Mouse (Mus musculus) kidney, embryonic 14.5 days (tissue): Measurements from ENCODE around the gene Zc3h10. TPM values are rescaled to one million over a fixed set of nuclear protein-coding genes. Genes with fewer than 3 reads are reported as not detected.

Experiments used
- ATAC-seq: fragments of 200-750 bp; cut with Nextera tagmentation; 2 replicates; pipeline ENCODE4 v1.8.0; 2017; ENCODE audit warnings: moderate number of reproducible peaks, mild to moderate bottlenecking, moderate TSS enrichment, moderate library complexity; ENCODE audit not compliant: low FRiP score, low TSS enrichment
- H3K27ac ChIP-seq: fragments of 300-500 bp; sonication (generic); 2 replicates; pipeline ENCODE4 v1.5.1; 2014; ENCODE audit warnings: low read depth, mild to moderate bottlenecking, low read length, moderate library complexity, mixed read lengths
- H3K27me3 ChIP-seq: fragments of 300-500 bp; sonication (generic); 2 replicates; pipeline ENCODE4 v1.6.1; 2014; ENCODE audit warnings: mild to moderate bottlenecking, low read length; ENCODE audit not compliant: control insufficient read depth, insufficient read depth
- H3K36me3 ChIP-seq: fragments of 300-500 bp; sonication (generic); 2 replicates; pipeline ENCODE4 v1.6.1; 2014; ENCODE audit warnings: low read length, mixed read lengths; ENCODE audit not compliant: control insufficient read depth, insufficient read depth
- H3K4me1 ChIP-seq: fragments of 300-500 bp; sonication (generic); 2 replicates; pipeline ENCODE4 v1.6.1; 2014; ENCODE audit warnings: low read length, mixed read lengths; ENCODE audit not compliant: control insufficient read depth, insufficient read depth
- H3K4me2 ChIP-seq: fragments of 300-500 bp; sonication (generic); replicated peaks from 2 replicates; pipeline ENCODE4 v1.6.1; 2014; ENCODE audit warnings: low read depth, mild to moderate bottlenecking, low read length
- H3K4me3 ChIP-seq: fragments of 300-500 bp; sonication (generic); 2 replicates; pipeline ENCODE4 v1.5.1; 2014; ENCODE audit warnings: mild to moderate bottlenecking, low read length
- H3K9ac ChIP-seq: fragments of 300-500 bp; sonication (generic); 2 replicates; pipeline ENCODE4 v1.6.1; 2014; ENCODE audit warnings: low read depth, mild to moderate bottlenecking, low read length, moderate library complexity
- H3K9me3 ChIP-seq: fragments of 300-500 bp; sonication (generic); 2 replicates; pipeline ENCODE4 v1.6.1; 2016; ENCODE audit warnings: low read length; ENCODE audit not compliant: control insufficient read depth
- WGBS: fragments of 180-500 bp; shearing (Covaris S2); extraction: QIAGEN DNeasy Blood & Tissue Kit; methylation state at CpG from one replicate; pipeline ENCODE4 v1.1.7; 2014; 5-methylcytosine and 5-hydroxymethylcytosine counted together
- polyA plus RNA-seq: library from polyadenylated mRNA; unstranded; fragments of >200 nt; fragmentation: Nextera tagmentation; extraction: Ambion mirVana; gene quantifications from 2 replicates; pipeline ENCODE4 v1.2.1, GENCODE M21; 2014

Gene Zc3h10
- 11.3 and 13.5 TPM in 2 replicates for polyA plus RNA-seq

DNA sequence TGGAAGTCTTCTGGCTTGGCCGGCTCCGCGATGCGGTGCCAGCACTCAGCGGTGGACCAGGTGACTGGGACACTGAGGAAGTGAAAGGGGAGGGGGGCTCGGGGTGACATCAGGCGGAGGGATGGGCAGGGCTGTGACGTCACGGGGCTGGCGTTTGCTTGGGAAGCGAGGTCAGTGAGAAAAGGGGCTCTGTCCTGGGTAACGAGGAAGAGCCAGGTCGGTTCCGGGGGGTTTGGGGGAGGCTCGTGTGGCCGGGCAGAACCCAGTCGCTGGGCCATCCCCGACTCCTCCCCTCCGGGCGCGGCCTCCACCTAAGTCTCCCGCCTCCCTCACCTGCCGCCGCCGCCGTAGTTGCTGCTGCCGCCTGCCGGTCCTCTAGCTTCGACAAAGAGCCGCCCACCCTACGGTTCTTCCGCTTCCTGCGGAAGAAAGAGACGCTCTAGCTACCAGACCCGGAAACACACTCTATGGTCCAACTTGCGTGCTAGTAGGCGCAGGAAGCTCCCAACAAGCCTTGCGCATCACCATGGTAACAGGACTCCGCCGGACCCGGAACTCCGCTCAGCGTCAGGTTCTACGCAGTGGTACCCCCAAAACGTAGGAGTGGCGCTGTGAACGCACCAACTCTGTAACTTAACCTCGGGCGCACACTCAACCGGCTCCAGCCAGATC is at the start of gene Zc3h10:
Gene Zc3h10, minus strand, starts transcription at position 414 of the 672 bp plus-strand sequence.
- no peaks in the 10 kb centered on the region for H3K27me3 ChIP-seq
- peak within 1 kb of the TSS; percentile 80 for H3K4me2 ChIP-seq
- no peaks in the 10 kb centered on the region for H3K9me3 ChIP-seq
- peak within 1 kb of the TSS; percentile 99 for H3K27ac ChIP-seq
- ATAC-seq, result peak; percentile 91
- H3K4me1 ChIP-seq, result peaks cover 10% of the 10 kb centered on the region; the same call in 1 of the 2 replicates
- H3K4me3 ChIP-seq, result peak within 1 kb of the TSS; percentile 78
- H3K36me3 ChIP-seq, result peaks cover 35% of the 10 kb centered on the region
- H3K9ac ChIP-seq, result peak within 1 kb of the TSS; percentile 86
- under 1% methylated on average over 50 of the region's 50 CpGs for WGBS

DNA sequence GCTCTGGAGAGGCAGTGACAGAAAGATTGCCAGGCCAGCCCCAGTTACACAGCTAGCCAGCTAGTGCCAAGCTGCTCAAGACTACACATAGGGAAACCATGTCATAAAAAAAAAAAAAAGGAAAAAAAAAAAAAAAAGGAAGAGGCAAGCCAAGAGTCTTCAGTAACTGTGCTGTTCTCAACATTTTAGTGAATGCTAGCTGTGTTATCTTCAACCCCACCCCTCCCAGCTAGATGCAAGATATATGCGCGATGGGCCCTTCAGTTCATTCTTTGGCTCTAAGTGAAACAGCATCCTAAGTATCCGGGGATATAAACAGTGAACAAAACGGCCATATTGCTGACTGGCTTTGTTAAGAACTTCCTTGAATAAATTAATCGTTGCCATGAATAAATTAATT is 45.2 kb upstream of the Zc3h10 start:
- H3K27me3 ChIP-seq, result peaks cover 23% of the 10 kb centered on the region
- H3K4me2 ChIP-seq, result no peak overlapping the region
- no peak overlapping the region for H3K9ac ChIP-seq
- H3K9me3 ChIP-seq, result no peaks in the 10 kb centered on the region
- H3K36me3 ChIP-seq, result no peaks in the 10 kb centered on the region
- 0 out of 2 replicates have a peak, but pooled peaks cover 3% of the 10 kb centered on the region for H3K4me1 ChIP-seq
- 82% methylated on average over 5 of the region's 5 CpGs for WGBS
- no peak for ATAC-seq
- no peak overlapping the region for H3K27ac ChIP-seq
- H3K4me3 ChIP-seq, result no peak overlapping the region

GRCm38 (mm10) chr10:128591436-128591835 is 43.9 kb upstream of the Zc3h10 start:
- no peak overlapping the region for H3K4me3 ChIP-seq
- H3K36me3 ChIP-seq, result no peaks in the 10 kb centered on the region
- no peak for ATAC-seq
- no peaks in the 10 kb centered on the region for H3K9me3 ChIP-seq
- H3K4me2 ChIP-seq, result no peak overlapping the region
- peaks cover 25% of the 10 kb centered on the region for H3K27me3 ChIP-seq
- no peak overlapping the region for H3K9ac ChIP-seq
- H3K4me1 ChIP-seq, result 0 out of 2 replicates have a peak, but pooled peaks cover 3% of the 10 kb centered on the region
- H3K27ac ChIP-seq, result no peak overlapping the region
- 85% methylated on average over 6 of the region's 6 CpGs for WGBS

DNA sequence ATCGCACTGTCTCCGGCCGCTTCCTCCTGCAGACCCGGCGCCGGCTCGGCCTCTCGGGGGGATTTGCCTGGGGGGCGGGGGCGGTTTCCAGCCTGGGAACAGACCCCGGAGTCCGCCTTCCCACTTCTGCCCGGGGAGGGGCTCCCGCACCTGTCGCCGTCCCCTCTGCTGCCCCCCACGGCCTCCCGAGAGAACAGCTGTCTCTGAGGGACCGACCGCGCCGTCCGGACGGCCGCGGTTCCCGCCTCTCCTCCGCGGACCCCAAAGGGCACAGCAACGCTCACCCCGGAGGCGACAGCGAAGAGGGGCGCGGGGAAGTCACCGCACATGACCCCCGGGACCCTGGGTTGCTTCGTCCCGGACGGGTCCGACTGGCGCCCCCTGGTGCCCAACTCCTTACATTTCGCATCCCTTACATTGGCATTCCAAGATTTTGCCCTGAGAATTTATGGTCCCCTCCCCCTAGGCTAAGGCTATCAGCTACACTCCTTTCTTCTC is 42.7 kb upstream of the Zc3h10 start:
- peak overlapping the region; percentile 71 for H3K4me3 ChIP-seq
- 0 out of 2 replicates have a peak, but pooled peaks cover 3% of the 10 kb centered on the region for H3K4me1 ChIP-seq
- peak overlapping the region; percentile 60 for H3K9ac ChIP-seq
- peak overlapping the region; percentile 97 for H3K4me2 ChIP-seq
- peaks cover 25% of the 10 kb centered on the region for H3K27me3 ChIP-seq
- H3K9me3 ChIP-seq, result no peaks in the 10 kb centered on the region
- H3K36me3 ChIP-seq, result no peaks in the 10 kb centered on the region
- peak overlapping the region; percentile 85 for H3K27ac ChIP-seq
- under 1% methylated on average over 34 of the region's 43 CpGs for WGBS
- peak; percentile 51 for ATAC-seq

DNA sequence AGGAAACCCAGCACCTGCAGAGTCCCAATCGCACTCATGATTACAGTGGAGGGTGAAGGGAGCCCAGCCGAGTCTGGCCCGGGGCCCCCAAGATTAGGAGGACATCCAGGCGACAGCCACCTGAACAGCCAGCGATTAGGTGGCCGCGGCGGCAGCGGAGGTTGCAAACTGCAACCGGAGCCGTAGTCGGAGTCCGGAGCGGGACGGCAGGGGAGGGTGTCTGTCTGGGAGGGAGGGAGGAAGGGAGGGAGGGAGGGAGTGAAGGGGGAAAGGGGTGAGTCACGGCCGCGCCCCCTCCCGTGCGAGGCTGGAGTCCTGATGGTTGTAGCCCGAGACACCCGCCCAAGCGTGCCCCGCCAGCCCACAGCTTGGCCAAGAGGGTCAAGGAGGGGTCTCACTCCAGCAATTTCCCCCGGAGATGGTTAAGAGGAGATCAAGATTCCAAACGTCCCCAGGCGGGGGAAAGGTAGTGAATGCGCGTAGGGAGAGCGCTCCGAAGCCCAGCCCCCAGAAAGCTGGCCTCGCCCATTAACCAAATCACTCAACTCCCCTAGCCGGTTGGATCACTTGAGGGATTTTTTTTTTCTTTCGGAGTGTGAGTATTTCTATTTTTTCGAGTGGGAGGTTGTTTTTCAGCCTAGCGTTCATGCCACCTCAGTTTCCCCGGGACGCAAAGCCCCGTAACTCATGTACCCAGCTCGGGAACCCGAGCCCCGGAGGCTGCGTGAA is 42.1 kb upstream of the Zc3h10 start, which contains the start of gene Erbb3:
Gene Erbb3, minus strand, starts transcription at position 189 of the 729 bp plus-strand sequence.
- Histone ChIP-seq H3K4me1 (0 out of 2 replicates have a peak, but pooled peaks cover 3% of the 10 kb centered on the region), H3K27me3 (peaks cover 25% of the 10 kb centered on the region), H3K9me3 (no peaks in the 10 kb centered on the region), H3K9ac (peak within 1 kb of the TSS; percentile 60), H3K4me2 (peak within 1 kb of the TSS; percentile 97), H3K36me3 (no peaks in the 10 kb centered on the region), H3K27ac (peak within 1 kb of the TSS; percentile 85), H3K4me3 (peak within 1 kb of the TSS; percentile 71)
- ATAC-seq, result peak; percentile 69
- WGBS, result under 1% methylated on average over 43 of the region's 43 CpGs

DNA sequence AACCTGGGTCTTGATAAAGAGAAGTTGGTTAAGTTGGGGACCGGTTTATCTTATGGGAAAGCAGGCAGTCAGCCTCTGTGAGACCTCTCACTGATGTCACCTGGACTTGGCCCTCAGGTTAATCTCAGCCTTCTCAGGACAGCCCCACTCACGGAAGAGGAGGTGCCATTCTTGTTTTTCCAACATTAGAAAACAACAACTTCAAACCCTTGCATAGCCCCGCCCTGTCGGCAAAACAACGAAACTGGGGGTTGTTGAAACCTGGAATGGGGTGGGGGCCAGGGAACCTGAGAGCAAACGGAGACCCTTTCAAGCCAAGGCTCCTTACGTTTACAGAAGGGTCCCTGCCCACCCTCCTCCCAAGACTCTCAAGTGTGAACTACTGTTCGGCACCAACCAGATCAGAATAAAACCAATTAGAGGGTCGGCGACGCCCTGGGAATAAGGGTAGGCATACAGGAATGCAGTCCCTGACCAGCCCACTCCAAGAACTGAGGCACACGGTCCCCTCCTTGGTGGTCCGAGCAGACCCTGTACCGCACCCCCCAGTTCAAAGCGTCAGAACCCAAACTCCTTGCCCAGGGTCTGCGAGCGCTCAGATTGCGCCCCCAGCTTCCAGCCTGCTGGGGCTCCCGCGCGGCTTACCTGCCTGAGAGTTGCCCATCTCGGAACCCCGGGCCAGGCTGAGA is 41.3 kb upstream of the Zc3h10 start:
- ATAC-seq, result peak; percentile 28
- H3K36me3 ChIP-seq, result no peaks in the 10 kb centered on the region
- peak overlapping the region; percentile 60 for H3K9ac ChIP-seq
- peak overlapping the region; percentile 97 for H3K4me2 ChIP-seq
- WGBS, result 2% methylated on average over 23 of the region's 23 CpGs
- peaks cover 25% of the 10 kb centered on the region for H3K27me3 ChIP-seq
- peak overlapping the region; percentile 71 for H3K4me3 ChIP-seq
- H3K9me3 ChIP-seq, result no peaks in the 10 kb centered on the region
- H3K27ac ChIP-seq, result peak overlapping the region; percentile 85
- H3K4me1 ChIP-seq, result peaks cover 3% of the 10 kb centered on the region; the same call in 1 of the 2 replicates

DNA sequence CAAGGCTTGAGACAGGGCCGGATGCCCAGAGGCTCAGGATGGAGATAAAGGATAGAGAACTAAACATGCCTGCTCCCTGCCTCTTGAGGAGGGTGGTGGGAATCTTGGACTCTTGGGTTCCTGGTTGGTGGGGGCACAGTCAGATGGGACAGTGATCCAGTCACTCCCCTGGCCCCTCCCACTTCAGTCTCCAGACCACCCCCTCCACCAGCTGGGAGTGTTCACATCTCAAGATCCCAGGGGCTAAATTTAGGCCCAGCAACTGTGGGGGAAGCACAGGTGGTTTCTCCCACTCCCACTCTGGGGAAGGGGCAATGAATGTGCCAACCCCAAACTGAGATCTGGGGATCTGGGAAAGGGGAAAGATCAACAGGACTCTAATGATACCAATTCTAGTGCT is 40.6 kb upstream of the Zc3h10 start:
- Histone ChIP-seq H3K4me1 (peaks cover 3% of the 10 kb centered on the region; the same call in 1 of the 2 replicates), H3K9ac (no peak overlapping the region), H3K27me3 (peaks cover 25% of the 10 kb centered on the region), H3K4me2 (peak overlapping the region; percentile 33), H3K36me3 (no peaks in the 10 kb centered on the region), H3K27ac (0 out of 2 replicates have a peak overlapping the region, but pooled peaks have one; percentile 18), H3K4me3 (peak overlapping the region; percentile 71), H3K9me3 (no peaks in the 10 kb centered on the region)
- no peak for ATAC-seq
- 30% methylated on average over 1 of the region's 1 CpGs for WGBS

DNA sequence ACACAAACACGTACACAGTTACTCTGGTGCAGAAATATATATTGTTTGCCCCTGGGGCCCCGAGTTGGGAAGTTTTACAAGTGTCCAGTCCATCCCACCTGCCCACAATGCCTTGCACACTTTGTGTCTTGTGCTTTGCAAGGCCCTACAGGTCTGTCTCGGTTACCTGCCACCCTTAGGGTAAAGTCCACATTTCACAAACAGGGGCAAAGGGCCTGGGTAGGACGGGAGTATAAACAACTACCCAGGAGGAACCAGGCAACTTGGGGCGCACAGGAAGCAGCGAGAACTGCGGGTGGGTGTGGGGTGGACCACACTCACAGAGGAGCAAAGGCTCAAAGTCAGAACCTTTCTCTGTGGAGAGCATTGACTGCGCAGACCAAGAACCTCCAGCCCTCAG is 40.1 kb upstream of the Zc3h10 start:
- ATAC-seq, result no peak
- H3K4me1 ChIP-seq, result peaks cover 3% of the 10 kb centered on the region; the same call in 1 of the 2 replicates
- no peaks in the 10 kb centered on the region for H3K36me3 ChIP-seq
- H3K4me2 ChIP-seq, result peak overlapping the region; percentile 33
- peak overlapping the region; percentile 71; the same call in 1 of the 2 replicates for H3K4me3 ChIP-seq
- H3K9ac ChIP-seq, result no peak overlapping the region
- 55% methylated on average over 8 of the region's 8 CpGs for WGBS
- H3K27me3 ChIP-seq, result peaks cover 25% of the 10 kb centered on the region
- H3K9me3 ChIP-seq, result no peaks in the 10 kb centered on the region
- H3K27ac ChIP-seq, result no peak overlapping the region; the same call in 1 of the 2 replicates
